22 mouse cellular contexts compared by ENCODE assay signal in genomic region chr19:36261819-36262218, GRCm38 (mm10).
"Had no signal": no experiment of that assay in that cellular context is flagged by ENCODE, and none has a peak within 500 bp of the region (broad histone marks: within the 10 kb centered on the region; RNA-seq: fewer than 3 reads in every experiment).

No protein-coding gene starts in this region.

- DNase-seq: gastrocnemius, adult 2 months; gastrocnemius, postnatal 10 days; gastrocnemius, postnatal 25 days; heart, postnatal 36 days; kidney, adult 18-20 months; kidney, adult 8-10 months; kidney, postnatal 10 days; kidney, postnatal 25 days; kidney, postnatal 4 days; liver; liver, embryonic 13.5 days had no signal

- H3K27me3 ChIP-seq: hindbrain, embryonic 12.5 days; intestine, embryonic 15.5 days; limb, embryonic 12.5 days; liver, embryonic 13.5 days; liver, embryonic 15.5 days had no signal

- H3K4me1 ChIP-seq: hindbrain, embryonic 12.5 days; intestine, embryonic 15.5 days; liver, embryonic 13.5 days; liver, embryonic 15.5 days had no signal

- H3K4me2 ChIP-seq: heart, embryonic 11.5 days; hindbrain, embryonic 12.5 days; hindbrain, embryonic 14.5 days; intestine, embryonic 15.5 days; limb, embryonic 12.5 days; liver, embryonic 11.5 days; liver, embryonic 13.5 days; liver, embryonic 15.5 days had no signal

- H3K9me3 ChIP-seq: hindbrain, embryonic 10.5 days; hindbrain, embryonic 12.5 days; intestine, embryonic 15.5 days; limb, embryonic 10.5 days; limb, embryonic 12.5 days; liver, embryonic 13.5 days; liver, embryonic 15.5 days had no signal

- H3K36me3 ChIP-seq: hindbrain, embryonic 10.5 days; hindbrain, embryonic 12.5 days; intestine, embryonic 15.5 days; limb, embryonic 10.5 days; limb, embryonic 12.5 days; liver, embryonic 13.5 days; liver, embryonic 15.5 days had no signal

- H3K27ac ChIP-seq: gastrocnemius, adult 2 months; hindbrain, embryonic 10.5 days; hindbrain, embryonic 12.5 days; hindbrain, embryonic 14.5 days; intestine, embryonic 15.5 days; layer of hippocampus, adult 2 months; left cerebral cortex, adult 2 months; limb, embryonic 10.5 days; limb, embryonic 12.5 days; liver, embryonic 13.5 days; liver, embryonic 15.5 days had no signal

- H3K4me3 ChIP-seq: gastrocnemius, adult 2 months; hindbrain, embryonic 10.5 days; hindbrain, embryonic 12.5 days; intestine, embryonic 15.5 days; layer of hippocampus, adult 2 months; left cerebral cortex, adult 2 months; limb, embryonic 10.5 days; limb, embryonic 12.5 days; liver, embryonic 13.5 days; liver, embryonic 15.5 days had no signal
